Comparison of ENCODE assay signal across 9 mouse cellular contexts in the genomic region with DNA sequence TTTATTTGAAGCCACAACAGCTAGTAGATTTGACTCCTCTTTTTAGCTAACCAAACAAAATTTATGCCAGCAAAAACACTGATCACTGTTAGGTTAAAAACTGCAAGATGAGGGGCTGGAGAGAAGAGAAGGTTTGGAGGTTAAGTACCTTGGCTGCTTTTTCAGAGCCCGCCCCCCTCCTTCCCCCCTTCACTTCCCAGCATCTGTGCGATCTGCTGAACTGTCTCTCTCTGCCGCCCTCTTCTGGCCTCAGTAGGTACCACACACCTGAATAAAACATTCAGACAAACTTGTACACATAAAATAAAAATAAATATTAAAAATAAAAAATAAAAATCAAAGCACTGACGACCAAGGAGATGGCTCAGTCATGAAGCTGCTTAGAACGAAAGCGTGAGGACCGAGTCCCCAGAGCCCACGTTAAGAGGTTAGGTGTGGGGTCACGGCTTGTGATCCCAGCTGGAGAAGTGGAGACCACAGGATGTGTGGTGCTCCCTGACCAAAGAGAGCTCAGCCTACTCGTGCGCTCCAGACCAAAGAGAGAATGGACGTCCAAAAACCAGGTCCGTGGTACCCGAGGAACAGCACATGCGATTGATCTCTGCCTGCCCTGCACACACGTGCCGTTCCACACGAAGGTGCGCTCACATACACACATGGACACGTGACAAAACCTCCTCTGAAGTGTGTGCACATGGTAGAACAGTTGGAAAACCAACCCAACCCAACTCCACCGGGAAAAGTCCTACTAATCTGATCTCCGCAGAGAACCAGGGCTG. TPM values are rescaled to one million over a fixed set of nuclear protein-coding genes. Genes with fewer than 3 reads are reported as not detected.
A peak's percentile ranks its signal among the peaks of the same experiment; 100 is the strongest.
DNase-seq lines count a peak whose midpoint lies in the region; ATAC-seq and TF ChIP-seq lines count a peak whose summit lies in the region.
"Had no signal": no experiment of that assay in that cellular context is flagged by ENCODE, and none has a peak within 500 bp of the region (broad histone marks: within the 10 kb centered on the region; RNA-seq: fewer than 3 reads in every experiment).

No protein-coding gene starts in this region.

- no peak for ATAC-seq in cerebellum, adult (ENCODE audit: insufficient number of reproducible peaks, low FRiP score, low TSS enrichment)
- ATAC-seq in liver, embryonic 11.5 days (replicated peaks; ENCODE audit: low FRiP score) = no peak

- no peaks in the 10 kb centered on the region for H3K27me3 ChIP-seq in liver, embryonic 11.5 days (replicated peaks; ENCODE audit: control insufficient read depth, insufficient read depth, low read length)
- no peaks in the 10 kb centered on the region for H3K27me3 ChIP-seq in small intestine, adult 2 months (ENCODE audit: control insufficient read depth, insufficient read depth, low read length)

- no peak for TF ChIP-seq POLR2A in small intestine, adult 2 months (IDR thresholded peaks at IDR 0.05; ENCODE audit: low read depth, low read length)

- H3K36me3 ChIP-seq in liver, embryonic 11.5 days (ENCODE audit: control insufficient read depth, insufficient read depth, low read length) = no peaks in the 10 kb centered on the region
- H3K36me3 ChIP-seq in small intestine, adult 2 months (ENCODE audit: control insufficient read depth, insufficient read depth, low read length) = no peaks in the 10 kb centered on the region

- WGBS in liver, embryonic 11.5 days = 73% methylated on average over 22 of the region's 22 CpGs
- WGBS in small intestine, adult 2 months = 74% methylated on average over 22 of the region's 22 CpGs

- H3K4me3 ChIP-seq in liver, embryonic 11.5 days (ENCODE audit: low read depth, low read length) = no peak overlapping the region
- H3K4me3 ChIP-seq in small intestine, adult 2 months (ENCODE audit: low read depth, low read length) = no peak overlapping the region

- TF ChIP-seq CTCF in small intestine, adult 2 months (IDR thresholded peaks at IDR 0.05; ENCODE audit: extremely low read depth, insufficient read length, insufficient replicate concordance, low read depth, low read length) = peak; percentile 37; the same call in 1 of the 2 replicates

- DNase-seq in cerebellum, postnatal 14 days = peak; percentile 57 to 74
- peak; percentile 29 for DNase-seq in liver
- no peak for DNase-seq in liver, embryonic 11.5 days (ENCODE audit: low spot score)
- DNase-seq in ZHBTc4 (ENCODE audit: low read depth, low spot score) = peak; percentile 87
- peak; percentile 76 for DNase-seq in kidney, postnatal 10 days
- DNase-seq in heart, adult 11 months = no peak

- H3K27ac ChIP-seq in liver, embryonic 11.5 days (ENCODE audit: low read depth, low read length) = no peak overlapping the region
- H3K27ac ChIP-seq in small intestine, adult 2 months (ENCODE audit: insufficient read depth, low read depth, low read length) = no peak overlapping the region
- H3K27ac ChIP-seq: macrophage had no signal

- H3K4me1 ChIP-seq in liver, embryonic 11.5 days (replicated peaks; ENCODE audit: control insufficient read depth, insufficient read depth, low read length) = no peaks in the 10 kb centered on the region
- no peaks in the 10 kb centered on the region for H3K4me1 ChIP-seq in small intestine, adult 2 months (ENCODE audit: control insufficient read depth, insufficient read depth, insufficient read length, low read length)

- H3K4me2 ChIP-seq in liver, embryonic 11.5 days = no peak overlapping the region

- H3K9me3 ChIP-seq in liver, embryonic 11.5 days (ENCODE audit: control insufficient read depth, low read length) = no peaks in the 10 kb centered on the region

- H3K9ac ChIP-seq in liver, embryonic 11.5 days (ENCODE audit: low read depth, low read length) = no peak overlapping the region

RNA-seq across cellular contexts. Expression of a gene that starts 37.4 kb away (rescaled TPM):
- 30.6 and 31.1 TPM in 2 replicates for polyA plus RNA-seq in liver, embryonic 11.5 days (2014; fragmentation: Nextera tagmentation; extraction: Ambion mirVana)
- polyA plus RNA-seq in small intestine, adult 2 months (2012; rRNA removed) = 16.2 and 24.1 TPM in 2 replicates

Comparison
In these comparisons a context has a peak if more than half of its experiments do, and no peak if none do; other contexts are left out.
1. DNase-seq: peak in cerebellum, postnatal 14 days (2 of 2), liver (single experiment), ZHBTc4 (single experiment) and kidney, postnatal 10 days (single experiment); none in liver, embryonic 11.5 days (single experiment) and heart, adult 11 months (single experiment).